Mouse (Mus musculus): ENCODE measurements at regions not wholly inside any gene's neighbourhood (a gene's known extent, or its start where the extent isn't known, plus 50 kb on each side); places are given as distances from the start of the nearest gene placed in this dataset.

- no peak for DNase-seq (ENCODE audit: low read depth, low spot score)
Observed at GRCm38 (mm10) chr12:99643016-99643415, 79.6 kb upstream of the Foxn3 start.

DNA sequence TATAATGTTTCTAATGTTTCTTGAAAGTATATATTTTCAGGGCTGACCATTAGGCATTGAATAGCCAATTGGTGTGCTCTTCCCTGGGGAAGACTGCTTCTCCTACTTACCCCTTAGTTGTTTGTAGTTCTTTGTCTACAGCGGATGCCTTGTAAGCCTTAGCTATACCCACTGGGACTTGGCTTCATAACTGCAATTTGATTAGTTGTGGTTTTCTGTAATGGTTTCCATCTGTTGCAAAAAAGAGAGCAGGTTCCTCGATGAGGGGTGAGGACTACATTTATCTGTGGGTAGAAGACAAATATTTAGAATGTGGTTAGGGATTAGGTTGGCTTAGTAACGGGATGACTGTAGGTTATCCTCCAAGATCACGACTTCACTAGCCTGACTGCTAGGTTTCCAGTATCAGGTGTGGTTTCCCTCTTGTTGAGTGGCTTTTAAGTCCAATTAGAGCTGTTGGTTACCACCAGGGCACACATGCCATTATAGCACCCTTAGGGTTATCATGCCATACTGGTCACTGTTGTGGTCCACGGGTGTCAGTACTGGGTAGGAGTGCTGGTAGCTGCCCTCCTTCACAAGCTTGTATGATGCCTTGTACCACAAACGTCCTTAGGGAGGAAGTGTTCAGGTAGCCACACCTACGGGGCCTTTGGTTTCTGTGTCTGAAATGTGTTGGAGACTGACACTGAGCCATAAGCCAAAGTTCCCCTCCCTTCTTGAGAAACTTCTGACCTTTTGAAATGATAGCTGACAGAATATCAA lies 78.9 kb upstream of the Foxn3 start:
- DNase-seq (ENCODE audit: low read depth, low spot score), result peak; percentile 40

- peak; percentile 87 for DNase-seq (ENCODE audit: low read depth, low spot score)
Observed at GRCm38 (mm10) chr12:99641278-99641677, 77.9 kb upstream of the Foxn3 start.

- peak; percentile 86 for DNase-seq (ENCODE audit: low read depth, low spot score)
Observed at GRCm38 (mm10) chr12:99640214-99641151, 77.1 kb upstream of the Foxn3 start.

- DNase-seq (ENCODE audit: low read depth, low spot score), result no peak
Observed at GRCm38 (mm10) chr12:99639847-99640213, 76.4 kb upstream of the Foxn3 start.

DNA sequence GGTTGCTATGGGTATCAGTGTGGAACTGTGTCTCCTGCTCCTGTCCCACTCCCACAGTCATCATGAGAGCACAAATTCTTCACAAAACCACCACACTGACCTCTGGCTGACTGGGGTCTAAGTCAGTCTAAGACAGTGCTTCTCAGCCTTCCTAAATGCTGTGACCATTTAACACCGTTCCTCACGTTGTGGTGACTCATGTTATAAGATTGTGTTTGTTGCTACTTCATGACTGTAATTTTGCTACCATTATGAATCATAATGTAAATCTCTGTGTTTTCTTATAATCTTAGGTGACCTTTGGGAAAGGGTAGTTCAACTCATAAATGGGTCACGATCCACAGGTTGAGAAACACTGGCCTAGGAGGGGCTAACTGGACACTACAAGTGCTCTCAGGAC lies 75.7 kb upstream of the Foxn3 start:
- DNase-seq (ENCODE audit: low read depth, low spot score), result no peak

- DNase-seq (ENCODE audit: low read depth, low spot score), result no peak
Observed at GRCm38 (mm10) chr12:99637986-99638385, 74.6 kb upstream of the Foxn3 start.

GRCm38 (mm10) chr12:99636234-99636633 lies 72.9 kb upstream of the Foxn3 start:
- DNase-seq (ENCODE audit: low read depth, low spot score), result peak; percentile 61

DNA sequence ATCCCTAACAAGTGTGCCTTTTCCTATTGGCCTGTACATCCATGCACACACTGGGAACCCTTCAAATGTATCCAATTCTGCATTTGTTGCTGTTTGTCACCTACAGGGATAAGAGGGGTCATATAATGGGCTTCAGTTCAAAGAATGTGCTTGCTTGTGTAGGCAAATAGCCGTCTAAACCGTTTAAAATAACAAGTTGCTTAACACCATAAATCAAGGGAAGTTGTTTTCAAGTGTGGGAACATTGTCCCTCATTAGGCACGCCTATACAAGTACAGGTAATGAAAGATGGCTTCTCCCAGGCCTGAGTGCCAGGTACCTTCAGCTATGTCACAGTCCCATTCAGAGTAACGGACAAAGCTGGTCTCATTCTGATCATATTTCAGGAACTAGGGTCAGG lies 72.0 kb upstream of the Foxn3 start:
- DNase-seq (ENCODE audit: low read depth, low spot score), result no peak

- no peak for DNase-seq (ENCODE audit: low read depth, low spot score)
Observed at GRCm38 (mm10) chr12:99634726-99635125, 71.3 kb upstream of the Foxn3 start.

DNA sequence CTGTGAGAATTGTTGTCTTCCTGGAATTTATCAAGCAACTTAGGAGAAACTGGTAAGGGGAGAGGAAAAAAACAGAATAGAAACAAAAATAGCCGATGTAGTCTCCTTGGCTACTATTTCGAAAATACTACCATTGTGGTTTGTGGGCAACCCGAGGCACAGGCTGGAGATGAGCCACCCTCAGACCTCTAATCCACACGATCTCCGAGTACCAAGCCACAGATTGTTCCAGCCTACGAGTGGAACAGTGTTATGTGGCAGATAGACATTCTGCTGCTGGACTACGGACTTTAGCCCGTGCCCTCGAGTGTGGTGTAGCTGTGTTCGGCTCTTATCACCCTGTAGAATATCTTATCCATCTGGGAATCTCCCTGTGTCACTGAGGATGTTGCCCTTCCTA lies 70.3 kb upstream of the Foxn3 start:
- DNase-seq (ENCODE audit: low read depth, low spot score), result no peak

DNA sequence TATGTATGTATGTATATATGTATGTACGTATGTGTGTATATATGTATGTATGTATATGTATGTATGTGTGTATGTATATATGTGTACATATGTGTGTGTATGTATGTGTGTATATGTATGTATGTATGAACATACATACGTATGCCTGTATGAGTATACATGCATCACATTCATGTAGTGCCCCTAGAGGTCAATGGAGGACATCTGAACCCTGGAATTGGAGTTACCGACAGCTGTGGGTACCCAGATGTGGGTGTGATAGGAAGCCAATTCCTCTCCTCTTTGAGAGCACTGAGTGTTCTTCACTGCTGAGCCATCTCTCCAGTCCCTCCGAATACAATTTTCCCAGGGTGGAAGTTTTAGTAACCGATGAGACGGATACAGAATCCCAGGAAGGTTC lies 69.6 kb upstream of the Foxn3 start:
- DNase-seq (ENCODE audit: low read depth, low spot score), result no peak

GRCm38 (mm10) chr12:99629606-99630005 lies 66.2 kb upstream of the Foxn3 start:
- DNase-seq (ENCODE audit: low read depth, low spot score), result no peak

- DNase-seq (ENCODE audit: low read depth, low spot score), result no peak
Observed at GRCm38 (mm10) chr12:99628421-99628820, 65.0 kb upstream of the Foxn3 start.

- peak; percentile 95 for DNase-seq (ENCODE audit: low read depth, low spot score)
Observed at GRCm38 (mm10) chr12:99627898-99628231, 64.5 kb upstream of the Foxn3 start.

- peak; percentile 79 for DNase-seq (ENCODE audit: low read depth, low spot score)
Observed at GRCm38 (mm10) chr12:99627201-99627897, 64.0 kb upstream of the Foxn3 start.

- peak; percentile 49 for DNase-seq (ENCODE audit: low read depth, low spot score)
Observed at GRCm38 (mm10) chr12:99626147-99626546, 62.8 kb upstream of the Foxn3 start.

DNA sequence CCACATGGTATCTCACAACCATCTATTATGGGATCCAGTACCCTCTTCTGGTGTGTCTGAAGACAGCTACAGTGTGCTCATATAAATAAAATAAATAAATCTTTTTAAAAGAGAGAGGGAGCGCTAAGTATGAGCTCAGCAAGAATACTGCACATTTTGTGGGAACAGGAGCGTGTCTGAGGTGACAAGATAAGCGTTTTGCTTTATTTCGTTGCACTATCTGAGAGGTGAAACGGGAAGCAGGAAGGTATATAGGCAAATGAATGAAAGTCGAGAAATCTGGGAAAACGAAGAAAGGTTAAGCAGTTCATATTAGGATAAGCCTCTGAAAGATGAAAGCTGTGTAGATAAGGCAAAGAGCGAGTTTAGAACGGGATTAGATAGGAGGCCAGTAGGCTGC lies 61.7 kb upstream of the Foxn3 start:
- DNase-seq (ENCODE audit: low read depth, low spot score), result no peak

DNA sequence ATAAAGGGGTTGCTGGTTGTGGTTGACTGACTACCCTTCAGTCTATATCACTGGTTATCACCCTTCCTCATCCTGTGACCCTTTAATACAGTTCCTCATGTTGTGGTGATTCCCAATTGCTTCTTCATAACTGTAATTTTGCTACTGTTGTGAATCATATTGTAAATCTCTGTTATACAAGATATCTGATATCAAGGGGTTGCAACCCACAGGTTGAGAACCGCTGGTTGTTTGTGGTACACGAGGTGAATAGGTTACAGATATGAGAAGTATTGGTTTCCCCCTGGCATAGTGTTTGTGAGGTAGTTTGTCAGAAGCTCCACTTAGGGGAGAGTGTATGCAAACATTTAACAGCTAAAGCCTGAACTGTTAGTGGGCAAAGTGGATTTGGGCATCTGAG lies 58.9 kb upstream of the Foxn3 start:
- DNase-seq (ENCODE audit: low read depth, low spot score), result no peak

DNA sequence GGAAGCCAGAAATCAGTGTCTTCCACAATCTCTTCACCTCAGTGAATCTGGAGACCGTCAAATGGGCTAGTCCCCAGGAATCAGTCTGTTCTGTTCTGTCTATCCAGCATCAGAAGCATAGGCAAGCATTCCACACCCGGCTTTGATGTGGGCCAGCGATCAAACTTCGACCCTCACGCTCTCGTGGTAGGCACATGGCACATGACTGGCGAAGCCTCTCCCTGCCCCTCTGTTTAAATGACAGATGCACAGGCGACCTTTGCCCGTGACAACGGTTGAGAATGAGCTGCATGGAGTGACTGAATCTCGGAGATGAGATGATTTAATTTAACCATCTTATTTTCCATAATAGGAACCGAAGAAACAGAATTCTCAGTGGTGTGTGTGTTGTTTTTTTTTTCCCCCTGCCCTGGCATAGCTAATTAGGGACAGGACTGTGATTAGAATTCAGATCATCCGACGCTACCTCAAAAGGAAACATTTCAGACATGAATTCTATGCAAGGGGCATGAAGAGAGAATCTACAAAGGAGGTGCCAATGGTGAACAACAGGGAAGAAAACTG lies 53.9 kb upstream of the Foxn3 start:
- DNase-seq (ENCODE audit: low read depth, low spot score), result no peak

DNA sequence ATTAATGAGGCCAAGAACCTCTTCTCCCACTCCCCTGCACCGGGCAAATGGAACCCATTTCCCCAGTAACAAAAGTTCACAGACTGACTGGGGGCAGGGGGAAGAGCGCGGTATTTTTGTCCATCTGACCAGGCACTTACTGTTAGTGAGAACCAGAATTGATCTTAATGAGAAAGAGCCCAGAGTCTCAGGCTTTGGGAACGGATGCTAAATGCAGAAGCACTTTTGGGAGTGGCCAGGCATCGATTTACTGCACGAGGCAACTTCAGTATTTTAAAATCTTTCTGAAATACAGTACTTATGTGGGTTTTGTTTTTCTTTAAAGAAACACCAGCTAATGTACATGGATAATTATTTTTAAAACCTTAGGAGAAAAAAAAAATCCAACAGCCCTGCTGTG lies 51.0 kb upstream of the Foxn3 start:
- DNase-seq (ENCODE audit: low read depth, low spot score), result no peak

Measured in A20 (cell line).